ENCODE assay signal across 26 mouse cellular contexts in the genomic region with DNA sequence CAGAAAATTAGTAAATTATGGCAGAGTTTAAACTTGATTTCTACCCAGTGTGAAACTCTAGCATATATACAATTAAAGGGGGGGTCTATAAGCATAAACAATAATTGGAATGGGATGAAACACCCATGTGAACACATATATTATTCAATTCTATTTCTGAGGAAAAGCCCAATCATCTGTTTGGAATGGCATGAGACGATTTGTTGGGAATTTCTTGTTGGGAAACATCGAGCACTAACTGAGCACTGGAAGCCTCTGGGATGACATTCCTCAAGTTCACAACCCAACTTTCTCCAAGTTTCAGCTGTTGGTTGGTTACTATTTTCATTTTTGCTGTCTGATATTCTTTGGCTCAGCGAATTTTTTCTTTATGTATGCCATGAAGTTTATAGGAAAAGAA. TPM values are rescaled to one million over a fixed set of nuclear protein-coding genes. Genes with fewer than 3 reads are reported as not detected.
A peak's percentile ranks its signal among the peaks of the same experiment; 100 is the strongest.
DNase-seq lines count a peak whose midpoint lies in the region; ATAC-seq and TF ChIP-seq lines count a peak whose summit lies in the region.
"Had no signal": no experiment of that assay in that cellular context is flagged by ENCODE, and none has a peak within 500 bp of the region (broad histone marks: within the 10 kb centered on the region; RNA-seq: fewer than 3 reads in every experiment).

No protein-coding gene starts in this region.

- H3K9ac ChIP-seq in intestine, embryonic 14.5 days (ENCODE audit: low read length), result no peak overlapping the region
- H3K9ac ChIP-seq in intestine, postnatal 0 days (ENCODE audit: low read depth, low read length), result no peak overlapping the region
- no peak overlapping the region for H3K9ac ChIP-seq in lung, embryonic 16.5 days (ENCODE audit: low read length)
- H3K9ac ChIP-seq in liver, embryonic 11.5 days (ENCODE audit: low read depth, low read length), result no peak overlapping the region
- H3K9ac ChIP-seq: hindbrain, embryonic 15.5 days; liver, embryonic 15.5 days; lung, embryonic 14.5 days; midbrain, embryonic 15.5 days; neural tube, embryonic 15.5 days had no signal

- no peak for DNase-seq in intestine, embryonic 14.5 days (ENCODE audit: low spot score)
- DNase-seq in lung, postnatal 36 days, result no peak
- DNase-seq in NIH3T3 (ENCODE audit: low read depth), result peak; percentile 74
- no peak for DNase-seq in liver, embryonic 11.5 days (ENCODE audit: low spot score)
- DNase-seq: cerebellum, adult 2 months; cerebellum, postnatal 25 days; liver; retina, postnatal 1 day; right cerebral cortex, postnatal 25 days; spleen, adult 18-20 months; thymus, postnatal 4 days had no signal

- H3K9me3 ChIP-seq in intestine, embryonic 14.5 days (ENCODE audit: control insufficient read depth, low read length), result no peaks in the 10 kb centered on the region
- no peaks in the 10 kb centered on the region for H3K9me3 ChIP-seq in intestine, postnatal 0 days (ENCODE audit: control insufficient read depth)
- H3K9me3 ChIP-seq in lung, embryonic 16.5 days (ENCODE audit: control insufficient read depth, low read length), result no peaks in the 10 kb centered on the region
- no peaks in the 10 kb centered on the region for H3K9me3 ChIP-seq in liver, embryonic 11.5 days (ENCODE audit: control insufficient read depth, low read length)
- H3K9me3 ChIP-seq: forebrain, embryonic 10.5 days; hindbrain, embryonic 10.5 days; hindbrain, embryonic 15.5 days; liver, embryonic 15.5 days; midbrain, embryonic 10.5 days; midbrain, embryonic 15.5 days; neural tube, embryonic 15.5 days had no signal

- peak overlapping the region; percentile 14; the same call in 1 of the 2 replicates for H3K27ac ChIP-seq in intestine, embryonic 14.5 days (ENCODE audit: low read depth)
- no peak overlapping the region for H3K27ac ChIP-seq in intestine, postnatal 0 days (ENCODE audit: low read depth, low read length)
- peak overlapping the region; percentile 48 for H3K27ac ChIP-seq in lung, embryonic 16.5 days (ENCODE audit: low read length)
- peak overlapping the region; percentile 49; the same call in 1 of the 2 replicates for H3K27ac ChIP-seq in small intestine, adult 2 months (ENCODE audit: insufficient read depth, low read depth, low read length)
- no peak overlapping the region for H3K27ac ChIP-seq in liver, embryonic 11.5 days (ENCODE audit: low read depth, low read length)
- H3K27ac ChIP-seq: forebrain, embryonic 10.5 days; hindbrain, embryonic 10.5 days; hindbrain, embryonic 15.5 days; liver, embryonic 15.5 days; midbrain, embryonic 10.5 days; midbrain, embryonic 15.5 days; neural tube, embryonic 15.5 days had no signal

- no peak for TF ChIP-seq CTCF in intestine, postnatal 0 days (IDR thresholded peaks at IDR 0.05; ENCODE audit: low read depth)
- TF ChIP-seq CTCF in small intestine, adult 2 months (IDR thresholded peaks at IDR 0.05; ENCODE audit: extremely low read depth, insufficient read length, insufficient replicate concordance, low read depth, low read length), result no peak

- TF ChIP-seq POLR2A in small intestine, adult 2 months (IDR thresholded peaks at IDR 0.05; ENCODE audit: low read depth, low read length), result no peak

- peaks cover 6% of the 10 kb centered on the region; the same call in 1 of the 2 replicates for H3K4me1 ChIP-seq in intestine, embryonic 14.5 days (replicated peaks; ENCODE audit: control insufficient read depth, insufficient read depth, low read length)
- no peaks in the 10 kb centered on the region for H3K4me1 ChIP-seq in intestine, postnatal 0 days (replicated peaks; ENCODE audit: control insufficient read depth, insufficient read depth, low read length)
- peaks cover 10% of the 10 kb centered on the region for H3K4me1 ChIP-seq in lung, embryonic 16.5 days (replicated peaks; ENCODE audit: control insufficient read depth, insufficient read depth, low read length)
- H3K4me1 ChIP-seq in small intestine, adult 2 months (ENCODE audit: control insufficient read depth, insufficient read depth, insufficient read length, low read length), result no peaks in the 10 kb centered on the region
- H3K4me1 ChIP-seq in liver, embryonic 11.5 days (replicated peaks; ENCODE audit: control insufficient read depth, insufficient read depth, low read length), result no peaks in the 10 kb centered on the region
- H3K4me1 ChIP-seq: forebrain, embryonic 10.5 days; hindbrain, embryonic 10.5 days; hindbrain, embryonic 15.5 days; liver, embryonic 15.5 days; midbrain, embryonic 10.5 days; midbrain, embryonic 15.5 days; neural tube, embryonic 15.5 days had no signal

- no peak overlapping the region for H3K4me3 ChIP-seq in intestine, embryonic 14.5 days (ENCODE audit: low read depth, low read length)
- no peak overlapping the region for H3K4me3 ChIP-seq in intestine, postnatal 0 days (ENCODE audit: low read depth, low read length)
- H3K4me3 ChIP-seq in lung, embryonic 16.5 days (ENCODE audit: low read length), result no peak overlapping the region
- no peak overlapping the region for H3K4me3 ChIP-seq in small intestine, adult 2 months (ENCODE audit: low read depth, low read length)
- H3K4me3 ChIP-seq in liver, embryonic 11.5 days (ENCODE audit: low read depth, low read length), result no peak overlapping the region
- H3K4me3 ChIP-seq: forebrain, embryonic 10.5 days; hindbrain, embryonic 10.5 days; hindbrain, embryonic 15.5 days; liver, embryonic 15.5 days; midbrain, embryonic 10.5 days; midbrain, embryonic 15.5 days; neural tube, embryonic 15.5 days had no signal

- H3K4me2 ChIP-seq in intestine, embryonic 14.5 days (ENCODE audit: low read length), result no peak overlapping the region
- no peak overlapping the region for H3K4me2 ChIP-seq in intestine, postnatal 0 days (replicated peaks; ENCODE audit: low read depth)
- no peak overlapping the region for H3K4me2 ChIP-seq in lung, embryonic 16.5 days (ENCODE audit: low read depth, low read length)
- H3K4me2 ChIP-seq in liver, embryonic 11.5 days, result no peak overlapping the region
- H3K4me2 ChIP-seq: hindbrain, embryonic 15.5 days; liver, embryonic 15.5 days; lung, embryonic 14.5 days; midbrain, embryonic 15.5 days; neural tube, embryonic 15.5 days had no signal

- 72% methylated on average over 3 of the region's 3 CpGs for WGBS in intestine, embryonic 14.5 days
- 63% methylated on average over 3 of the region's 3 CpGs for WGBS in intestine, postnatal 0 days
- 57% methylated on average over 3 of the region's 3 CpGs for WGBS in lung, embryonic 16.5 days
- WGBS in small intestine, adult 2 months, result 71% methylated on average over 3 of the region's 3 CpGs
- 63% methylated on average over 3 of the region's 3 CpGs for WGBS in liver, embryonic 11.5 days

- H3K27me3 ChIP-seq in intestine, embryonic 14.5 days (replicated peaks; ENCODE audit: control insufficient read depth, insufficient read depth, low read length), result no peaks in the 10 kb centered on the region
- H3K27me3 ChIP-seq in intestine, postnatal 0 days (replicated peaks; ENCODE audit: control insufficient read depth, insufficient read depth, low read length), result no peaks in the 10 kb centered on the region
- no peaks in the 10 kb centered on the region for H3K27me3 ChIP-seq in lung, embryonic 16.5 days (ENCODE audit: control insufficient read depth, insufficient read depth, low read depth, low read length)
- H3K27me3 ChIP-seq in small intestine, adult 2 months (ENCODE audit: control insufficient read depth, insufficient read depth, low read length), result no peaks in the 10 kb centered on the region
- H3K27me3 ChIP-seq in liver, embryonic 11.5 days (replicated peaks; ENCODE audit: control insufficient read depth, insufficient read depth, low read length), result no peaks in the 10 kb centered on the region
- H3K27me3 ChIP-seq: hindbrain, embryonic 15.5 days; liver, embryonic 15.5 days; midbrain, embryonic 15.5 days; neural tube, embryonic 15.5 days had no signal

- ATAC-seq in intestine, embryonic 14.5 days (replicated peaks; ENCODE audit: low FRiP score, low TSS enrichment, low read depth), result no peak
- ATAC-seq in intestine, postnatal 0 days, result no peak
- ATAC-seq in lung, embryonic 16.5 days (ENCODE audit: low read depth), result peak; percentile 37; the same call in 1 of the 2 replicates
- ATAC-seq in liver, embryonic 11.5 days (replicated peaks; ENCODE audit: low FRiP score), result no peak
- ATAC-seq: activated CD4-positive, CD25-positive, alpha-beta regulatory T cell, adult 4 months; CD4-positive, CD25-positive, alpha-beta regulatory T cell, adult 4 months; forebrain, embryonic 16.5 days; inflammation-experienced regulatory T-cells, adult 6 months; midbrain, embryonic 15.5 days had no signal

- H3K36me3 ChIP-seq in intestine, embryonic 14.5 days (ENCODE audit: control insufficient read depth, insufficient read depth, low read length), result no peaks in the 10 kb centered on the region
- no peaks in the 10 kb centered on the region for H3K36me3 ChIP-seq in intestine, postnatal 0 days (ENCODE audit: control insufficient read depth, insufficient read depth)
- H3K36me3 ChIP-seq in lung, embryonic 16.5 days (ENCODE audit: control insufficient read depth, insufficient read depth, low read length), result no peaks in the 10 kb centered on the region
- H3K36me3 ChIP-seq in small intestine, adult 2 months (ENCODE audit: control insufficient read depth, insufficient read depth, low read length), result no peaks in the 10 kb centered on the region
- no peaks in the 10 kb centered on the region for H3K36me3 ChIP-seq in liver, embryonic 11.5 days (ENCODE audit: control insufficient read depth, insufficient read depth, low read length)
- H3K36me3 ChIP-seq: forebrain, embryonic 10.5 days; hindbrain, embryonic 10.5 days; hindbrain, embryonic 15.5 days; liver, embryonic 15.5 days; midbrain, embryonic 10.5 days; midbrain, embryonic 15.5 days; neural tube, embryonic 15.5 days had no signal

RNA-seq across cellular contexts. Expression of a gene that starts 21.3 kb away (rescaled TPM):
- polyA plus RNA-seq in intestine, embryonic 14.5 days (2014; fragmentation: Nextera tagmentation; extraction: Ambion mirVana), result 9.5 and 10.4 TPM in 2 replicates
- polyA plus RNA-seq in intestine, postnatal 0 days (2015; fragmentation: Nextera tagmentation; extraction: Ambion mirVana), result 2.0 and 2.5 TPM in 2 replicates
- 13.4 and 13.8 TPM in 2 replicates for polyA plus RNA-seq in lung, embryonic 16.5 days (2015; fragmentation: Nextera tagmentation; extraction: Ambion mirVana)
- polyA plus RNA-seq in small intestine, adult 2 months (2012; rRNA removed), result 1.4 and 2.7 TPM in 2 replicates
- 1.3 and 1.6 TPM in 2 replicates for polyA plus RNA-seq in liver, embryonic 11.5 days (2014; fragmentation: Nextera tagmentation; extraction: Ambion mirVana)
- polyA plus RNA-seq: activated CD4-positive, CD25-positive, alpha-beta regulatory T cell, adult 4 months had no signal

Comparison
In these comparisons a context has a peak if more than half of its experiments do, and no peak if none do; other contexts are left out.
1. H3K27ac ChIP-seq: peak in intestine, embryonic 14.5 days (single experiment), lung, embryonic 16.5 days (single experiment) and small intestine, adult 2 months (single experiment); none in intestine, postnatal 0 days (single experiment) and liver, embryonic 11.5 days (single experiment).